Mouse (Mus musculus) brain, adult 2 months (tissue): ENCODE measurements around the gene Gli2.
A peak's percentile ranks its signal among the peaks of the same experiment; 100 is the strongest.

Experiments
- DNase-seq: peaks from one replicate; pipeline ENCODE4 v3.0.0; 2011; ENCODE audit warnings: low read depth, low spot score

The Gli2 gene

GRCm38 (mm10) chr1:118948407-118948806, 105.0 kb downstream of the Gli2 start:
- no peak for DNase-seq

- DNase-seq = no peak
Observed at GRCm38 (mm10) chr1:118947221-118947620, 106.2 kb downstream of the Gli2 start.

- DNase-seq = peak; percentile 62
Observed at GRCm38 (mm10) chr1:118941336-118941735, 112.1 kb downstream of the Gli2 start.

DNA sequence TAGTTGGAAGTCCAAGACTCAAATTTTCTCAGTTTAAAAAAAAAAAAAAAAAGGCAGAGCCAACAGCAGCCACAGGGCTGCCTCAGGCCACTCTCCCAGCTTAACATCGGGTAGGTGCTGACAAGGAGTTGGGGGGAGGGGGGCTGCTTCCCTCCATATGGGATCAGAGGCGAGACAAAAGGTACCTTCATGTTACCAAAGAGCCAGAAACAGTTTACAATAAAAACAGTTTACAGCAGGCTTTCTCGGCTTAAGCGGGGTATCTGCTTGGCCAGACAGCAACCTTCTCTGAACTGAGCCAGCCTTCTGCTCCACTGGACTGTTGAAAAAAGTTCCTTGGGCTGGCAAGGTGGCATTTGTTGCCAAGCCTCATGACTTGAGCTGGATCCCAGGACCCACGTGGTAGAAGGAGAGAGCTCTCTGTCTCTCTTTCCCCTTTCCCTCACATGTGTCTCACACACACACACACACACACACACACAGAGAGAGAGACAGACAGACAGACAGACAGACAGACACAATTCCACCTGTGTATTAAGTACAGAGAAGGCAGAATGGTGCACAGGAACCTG, 113.1 kb downstream of the Gli2 start:
- DNase-seq = peak; percentile 11

GRCm38 (mm10) chr1:118938206-118938605, 115.2 kb downstream of the Gli2 start:
- no peak for DNase-seq

GRCm38 (mm10) chr1:118936108-118936507, 117.3 kb downstream of the Gli2 start:
- no peak for DNase-seq

GRCm38 (mm10) chr1:118935518-118935917, 117.9 kb downstream of the Gli2 start:
- no peak for DNase-seq

DNA sequence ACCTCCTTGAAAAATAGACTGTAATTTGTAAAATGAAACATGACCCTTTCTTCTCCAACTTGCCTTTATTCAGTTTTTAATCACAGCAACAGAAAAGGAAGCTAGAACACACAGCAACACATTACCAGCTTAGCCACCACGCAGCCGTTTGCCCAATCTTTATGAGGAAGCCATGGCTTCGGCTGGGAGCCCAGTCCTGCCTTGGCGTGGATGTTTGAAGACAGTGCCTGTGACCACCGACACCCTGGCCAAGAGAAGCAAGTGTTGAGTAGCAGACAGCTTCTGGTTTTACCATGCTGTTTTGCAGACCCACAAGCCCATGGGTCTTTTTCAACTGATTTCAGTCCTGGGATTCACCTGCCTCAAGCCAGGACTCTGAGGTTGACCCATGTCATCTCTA, 121.3 kb downstream of the Gli2 start:
- DNase-seq = no peak

DNA sequence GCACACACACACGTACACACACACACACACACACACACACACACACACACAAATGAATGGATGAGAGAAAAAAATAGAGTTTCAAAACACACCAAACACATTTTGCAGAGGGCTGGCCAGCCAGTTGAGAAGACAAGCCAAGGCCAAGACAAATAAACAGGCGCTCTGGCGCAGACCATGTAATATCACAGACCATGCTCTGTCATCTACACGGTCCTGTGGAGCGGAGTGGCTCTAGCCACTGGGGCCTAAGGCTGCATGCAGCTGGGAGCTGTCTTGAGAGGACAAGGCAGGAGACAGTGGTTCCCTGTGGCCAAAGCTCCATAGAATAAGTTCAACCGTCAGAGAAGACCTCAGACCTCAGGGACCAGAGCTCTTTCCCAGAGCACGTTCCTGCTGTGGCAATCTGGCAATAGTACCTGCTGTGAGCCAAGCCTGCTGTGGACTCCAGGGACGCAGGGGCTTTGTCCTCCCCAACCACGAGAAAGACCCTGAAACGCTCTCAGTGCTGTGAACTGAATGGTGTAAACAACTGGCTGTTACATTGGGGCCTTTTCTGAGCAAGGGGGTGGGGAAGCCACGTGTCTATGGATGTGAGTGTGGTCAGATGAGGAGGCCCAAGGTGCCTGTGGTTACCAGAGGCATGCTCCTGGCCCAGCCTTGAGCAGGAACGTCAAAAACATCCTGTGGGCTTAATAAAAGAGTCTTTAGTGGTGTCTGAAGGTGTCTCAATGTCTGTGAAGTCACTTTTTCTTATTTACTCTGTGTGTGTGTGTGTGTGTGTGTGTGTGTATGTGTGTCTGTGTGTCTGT, 125.7 kb downstream of the Gli2 start:
- no peak for DNase-seq

DNA sequence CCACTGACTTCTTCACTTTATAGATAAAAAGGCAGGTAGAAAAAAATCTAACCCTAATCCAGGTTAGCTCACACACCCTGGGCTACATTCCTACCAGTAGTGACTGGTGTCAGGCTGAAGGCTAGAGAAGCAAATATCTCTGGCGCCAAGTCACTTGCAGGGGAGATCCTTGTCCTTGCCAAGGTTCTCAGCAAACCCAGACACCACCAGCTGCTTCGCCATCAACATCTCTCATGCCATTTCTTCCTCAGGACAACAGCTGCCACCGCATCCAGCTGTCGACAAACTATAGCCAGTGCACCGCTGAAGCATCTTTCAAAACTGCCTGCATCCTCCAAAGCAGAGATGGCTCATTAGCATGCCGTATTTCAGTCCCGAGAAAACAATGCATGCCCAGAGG, 126.9 kb downstream of the Gli2 start:
- no peak for DNase-seq

- DNase-seq = peak; percentile 47
Observed at GRCm38 (mm10) chr1:118922189-118922588, 131.2 kb downstream of the Gli2 start.

DNA sequence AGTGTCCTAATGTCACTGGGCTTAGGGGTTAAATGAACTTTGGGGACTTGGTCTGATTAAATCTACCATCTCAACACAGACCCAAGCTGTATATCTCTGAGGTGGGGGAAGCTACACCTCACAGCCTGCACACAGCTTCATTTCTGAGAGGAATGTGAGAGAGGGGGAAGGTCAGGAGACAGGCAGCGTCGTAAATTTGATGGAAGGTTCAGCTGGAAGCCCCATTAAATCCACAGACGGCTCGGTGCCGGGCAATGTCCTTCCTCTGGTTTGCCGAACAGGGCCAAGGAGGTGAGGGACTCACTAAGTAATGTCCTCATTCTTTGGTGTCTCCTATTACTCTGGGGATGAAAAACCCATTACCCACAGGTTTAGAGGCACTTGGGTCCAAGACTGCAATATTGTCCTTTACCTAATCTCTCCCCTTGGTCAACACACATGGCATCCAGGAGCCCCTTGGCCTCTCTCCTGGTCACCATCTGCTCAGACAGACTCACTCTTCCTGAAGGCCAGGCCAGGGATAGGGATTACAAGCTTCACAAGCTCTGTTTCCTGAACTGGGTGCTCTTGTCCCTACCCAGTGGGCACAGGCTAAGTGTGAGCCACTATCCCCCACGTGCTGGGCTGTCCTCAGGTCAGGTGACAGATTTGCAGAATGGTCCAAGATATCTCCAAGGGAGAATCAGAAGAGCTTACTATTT, 135.7 kb downstream of the Gli2 start:
- DNase-seq = peak; percentile 58

DNA sequence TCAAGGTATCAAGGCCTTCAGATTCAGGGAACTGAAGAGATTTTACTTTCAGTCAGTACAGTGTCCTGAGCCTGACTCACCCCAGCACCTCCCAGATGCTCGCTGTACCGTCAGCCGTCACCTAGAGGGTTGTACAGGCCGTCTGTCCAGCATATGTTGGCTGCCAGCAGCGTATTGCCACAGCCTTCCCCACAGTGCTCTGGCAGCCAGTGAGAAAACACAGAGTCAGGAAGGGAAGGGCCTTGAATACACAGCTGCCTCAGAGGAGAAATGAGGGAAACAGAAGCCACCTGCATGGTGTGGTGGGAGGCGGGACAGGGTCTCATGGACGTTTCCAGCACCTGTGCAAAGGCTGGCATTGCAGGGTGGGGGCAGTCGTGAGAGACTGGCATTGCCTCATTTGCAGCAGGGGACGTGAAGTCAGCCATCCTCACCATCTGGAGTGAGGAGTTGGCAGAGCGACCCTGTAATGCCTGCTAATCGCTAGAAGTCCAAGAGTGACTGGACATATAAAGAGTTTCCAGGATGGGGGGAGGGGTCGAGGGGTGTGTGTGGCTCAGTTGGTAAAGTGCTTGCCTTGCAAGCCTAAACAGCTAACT, 136.8 kb downstream of the Gli2 start:
- DNase-seq = no peak

GRCm38 (mm10) chr1:118913414-118914385, 139.7 kb downstream of the Gli2 start:
- DNase-seq = no peak

GRCm38 (mm10) chr1:118912929-118913328, 140.5 kb downstream of the Gli2 start:
- DNase-seq = no peak

- no peak for DNase-seq
Observed at GRCm38 (mm10) chr1:118911427-118911727, 142.0 kb downstream of the Gli2 start.

DNA sequence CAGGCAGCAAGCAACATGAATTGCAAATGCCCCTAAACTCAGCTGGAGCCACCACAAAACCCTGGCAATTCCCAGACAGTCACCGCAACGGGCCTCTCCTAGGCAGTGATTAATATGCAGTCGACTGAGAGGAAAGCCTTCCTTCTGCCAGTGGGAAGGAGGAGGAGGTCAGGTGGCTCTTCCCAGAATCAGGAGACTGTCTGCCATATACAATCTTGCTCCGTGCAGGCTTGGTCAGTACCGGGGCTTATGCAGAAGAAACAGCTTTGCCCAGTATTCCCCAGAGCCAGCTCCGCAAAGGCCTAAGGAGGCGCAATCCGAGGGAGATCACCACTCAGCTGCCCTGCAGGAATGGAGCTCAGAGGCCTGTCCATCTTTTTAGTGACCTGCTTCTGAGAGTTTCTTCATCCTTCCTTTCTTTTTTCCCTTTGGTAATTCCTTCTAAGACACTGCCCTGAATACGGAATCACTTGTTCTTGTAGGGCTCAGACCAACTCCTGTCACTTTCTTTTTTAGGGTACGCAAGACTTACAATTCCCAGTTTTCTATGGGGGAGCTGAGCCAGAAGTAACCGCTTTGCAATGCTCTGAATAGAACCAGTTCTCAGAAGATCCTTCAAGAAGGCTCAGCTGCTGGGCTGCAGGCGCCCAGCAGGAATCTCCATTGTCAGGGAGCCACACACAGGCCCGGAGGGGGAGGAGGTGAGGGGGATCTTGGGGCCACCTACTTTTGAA, 142.6 kb downstream of the Gli2 start:
- no peak for DNase-seq

- DNase-seq = no peak
Observed at GRCm38 (mm10) chr1:118909051-118909450, 144.4 kb downstream of the Gli2 start.

GRCm38 (mm10) chr1:118907574-118907973, 145.8 kb downstream of the Gli2 start:
- peak; percentile 38 for DNase-seq

DNA sequence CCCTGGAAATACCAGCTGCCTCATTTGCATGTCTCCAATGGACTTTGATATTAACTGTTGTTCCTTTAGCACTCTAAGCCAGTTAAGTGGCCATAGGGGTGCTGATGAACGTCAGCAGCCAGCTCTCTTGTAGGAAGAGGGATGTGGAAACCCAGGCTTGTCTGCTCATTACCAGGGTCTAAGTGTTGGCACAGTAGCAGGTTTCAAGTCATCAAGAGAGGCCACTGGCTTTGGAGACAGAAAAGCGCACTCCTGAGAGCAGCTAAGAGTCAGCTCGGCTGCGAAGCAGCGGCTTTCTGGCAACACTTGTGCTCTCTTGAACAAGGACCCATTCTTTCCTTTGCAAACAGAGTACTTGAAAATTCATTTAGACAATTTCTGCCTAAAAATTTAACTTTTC, 148.1 kb downstream of the Gli2 start:
- DNase-seq = no peak

DNA sequence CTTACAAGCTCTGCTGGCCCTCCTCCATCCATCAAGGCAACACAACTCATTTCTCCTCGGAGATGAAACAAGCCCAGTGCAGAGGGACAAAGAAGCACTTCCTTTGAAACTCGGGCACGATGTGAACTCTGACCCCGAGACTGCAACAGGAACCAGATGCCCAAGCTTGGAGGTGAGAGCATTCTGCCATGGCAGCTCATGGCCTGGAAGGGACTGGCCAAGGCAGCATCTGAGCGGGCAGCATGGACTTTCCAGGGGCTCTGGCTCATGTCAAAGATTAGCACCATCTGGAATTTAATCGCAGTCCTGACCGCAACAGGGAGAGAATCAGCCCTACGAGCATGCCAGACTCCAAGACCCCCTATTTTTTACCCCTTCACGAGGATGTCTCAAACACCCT, 148.5 kb downstream of the Gli2 start:
- DNase-seq = no peak
